Mouse (Mus musculus) heart, adult 2 months (tissue): ENCODE measurements at regions not wholly inside any gene's neighbourhood (a gene's known extent, or its start where the extent isn't known, plus 50 kb on each side); places are given as distances from the start of the nearest gene placed in this dataset.

Experiments
- CTCF ChIP-seq: fragments of 200-600 bp; IDR thresholded peaks from 2 replicates; pipeline ENCODE4 v1.8.1; 2022; ENCODE audit warnings: antibody characterized with exemption, mild to moderate bottlenecking, moderate library complexity
- POLR2A ChIP-seq: fragments of 200-500 bp; IDR thresholded peaks from 2 replicates; pipeline ENCODE4 v1.6.1; 2011; ENCODE audit warnings: mild to moderate bottlenecking, low read depth, low read length, control low read depth; ENCODE audit not compliant: insufficient read depth

- TF ChIP-seq POLR2A (no peak), CTCF (no peak)
These were observed 137.5 kb upstream of the Arg1 start for GRCm38 (mm10) chr10:25064701-25065362.
